Mouse (Mus musculus) embryonic facial prominence, embryonic 10.5 days (tissue): ENCODE measurements around the gene Gata3. TPM values are rescaled to one million over a fixed set of nuclear protein-coding genes. Genes with fewer than 3 reads are reported as not detected.

Source experiments
- DNase-seq: peaks from one replicate; pipeline ENCODE4 v3.0.0-alpha.2; 2017; ENCODE audit warnings: low spot score
- H3K27ac ChIP-seq: fragments of 300-500 bp; sonication (generic); replicated peaks from 2 replicates; pipeline ENCODE4 v1.5.1; 2016; ENCODE audit warnings: mild to moderate bottlenecking
- H3K27me3 ChIP-seq: fragments of 300-500 bp; sonication (generic); replicated peaks from 2 replicates; pipeline ENCODE4 v1.6.1; 2016; ENCODE audit warnings: low read depth, mild to moderate bottlenecking; ENCODE audit not compliant: poor library complexity, severe bottlenecking
- H3K36me3 ChIP-seq: fragments of 300-500 bp; sonication (generic); replicated peaks from 2 replicates; pipeline ENCODE4 v1.6.1; 2016; ENCODE audit warnings: mild to moderate bottlenecking, moderate library complexity
- H3K4me1 ChIP-seq: fragments of 300-500 bp; sonication (generic); 2 replicates; pipeline ENCODE4 v1.6.1; 2016
- H3K4me3 ChIP-seq: fragments of 300-500 bp; sonication (generic); 2 replicates; pipeline ENCODE4 v1.5.1; 2016; ENCODE audit warnings: mild to moderate bottlenecking, moderate library complexity
- H3K9me3 ChIP-seq: fragments of 300-500 bp; sonication (generic); 2 replicates; pipeline ENCODE4 v1.6.1; 2016; ENCODE audit warnings: mild to moderate bottlenecking
- WGBS: fragments of 180-500 bp; shearing (Covaris S2); methylation state at CpG from one replicate; pipeline ENCODE4 v1.1.7; 2016; 5-methylcytosine and 5-hydroxymethylcytosine counted together
- polyA plus RNA-seq: library from polyadenylated mRNA; unstranded; fragments of >200 nt; fragmentation: Nextera tagmentation; extraction: Ambion mirVana; gene quantifications from 2 replicates; pipeline ENCODE4 v1.2.1, GENCODE M21; 2016

The Gata3 gene
- polyA plus RNA-seq, 1 experiment from 2014 or later, result 24.5 TPM

DNA sequence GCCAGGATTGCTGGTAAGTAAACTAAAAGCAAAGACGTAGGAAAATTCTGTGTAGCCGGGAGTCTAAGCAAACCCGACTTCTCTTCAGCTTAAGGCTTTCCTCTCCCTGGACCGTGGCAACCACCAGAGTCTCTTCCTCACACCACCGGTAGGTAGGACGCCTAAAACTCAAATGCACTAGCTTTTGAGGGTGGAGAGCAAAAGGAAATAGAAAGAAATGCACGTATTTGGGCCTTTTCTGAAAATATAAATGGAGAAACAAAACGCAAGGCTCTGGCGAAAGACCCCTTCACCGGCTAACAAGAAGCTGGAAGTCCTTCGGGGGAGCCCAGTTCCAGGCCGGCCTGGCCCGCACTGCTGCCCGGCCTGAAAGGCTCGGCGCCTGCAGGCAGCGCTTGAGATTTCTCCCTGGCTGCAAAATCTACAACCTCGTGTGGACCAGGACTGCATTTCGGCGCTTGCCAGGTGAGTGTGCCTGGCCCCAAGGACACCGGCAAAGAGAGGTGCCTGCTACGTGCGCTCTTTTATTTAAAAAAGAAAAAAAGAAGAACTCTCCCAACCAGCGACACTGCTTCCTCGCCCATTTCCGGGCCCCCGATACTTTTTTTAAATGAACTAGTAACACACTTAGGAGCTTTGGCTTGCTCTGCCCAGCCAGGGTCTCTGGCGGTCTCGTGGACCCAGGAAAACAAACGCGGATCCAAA, 13.1 kb downstream of the Gata3 start:
- H3K36me3 ChIP-seq, result peaks cover 7% of the 10 kb centered on the region
- peaks cover 77% of the 10 kb centered on the region for H3K4me1 ChIP-seq
- H3K9me3 ChIP-seq, result no peaks in the 10 kb centered on the region
- peaks cover 92% of the 10 kb centered on the region for H3K27me3 ChIP-seq
- DNase-seq, result peak; percentile 64
- H3K4me3 ChIP-seq, result peak overlapping the region; percentile 63
- H3K27ac ChIP-seq, result peak overlapping the region; percentile 81
- under 1% methylated on average over 31 of the region's 31 CpGs for WGBS

DNA sequence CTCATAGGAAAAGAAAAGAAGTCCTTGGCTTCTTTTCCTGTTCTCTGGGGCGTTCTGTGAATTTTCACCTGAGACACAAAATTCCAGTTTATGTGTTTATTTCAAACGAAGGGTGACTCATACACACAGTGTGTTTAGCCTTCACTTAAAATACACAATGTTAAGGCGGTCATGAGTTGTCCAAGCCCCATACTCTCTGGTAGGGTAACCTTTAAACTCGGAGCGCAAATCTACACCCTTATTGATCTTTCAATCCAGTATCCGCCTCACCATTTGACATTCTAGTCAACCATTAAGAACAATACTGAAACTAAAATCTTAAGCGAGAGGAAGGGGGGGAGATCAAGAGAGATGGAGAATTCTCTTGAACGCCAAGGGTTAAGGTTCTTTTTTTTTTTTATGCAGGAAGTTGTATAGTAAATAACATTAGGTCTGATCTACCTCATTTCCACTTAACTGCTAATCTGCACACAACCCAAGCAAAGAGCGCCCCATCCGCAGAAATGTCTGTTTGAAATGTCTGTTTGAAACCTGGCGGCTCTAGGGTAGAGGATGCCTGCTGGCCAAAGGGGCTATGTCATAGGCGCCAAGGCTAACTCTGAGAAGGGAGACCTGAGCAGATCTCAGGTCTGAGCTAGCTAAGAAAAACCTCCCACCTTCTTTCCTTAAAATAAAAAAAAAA, 14.0 kb downstream of the Gata3 start:
- peak; percentile 23 for DNase-seq
- Histone ChIP-seq H3K27ac (no peak overlapping the region), H3K4me1 (peaks cover 77% of the 10 kb centered on the region), H3K27me3 (peaks cover 92% of the 10 kb centered on the region), H3K36me3 (peaks cover 11% of the 10 kb centered on the region), H3K4me3 (peak overlapping the region; percentile 63), H3K9me3 (no peaks in the 10 kb centered on the region)
- WGBS, result 7% methylated on average over 12 of the region's 12 CpGs

GRCm38 (mm10) chr2:9875220-9875619, 14.6 kb downstream of the Gata3 start:
- no peaks in the 10 kb centered on the region for H3K9me3 ChIP-seq
- 0 out of 2 replicates have a peak overlapping the region, but pooled peaks have one; percentile 37 for H3K27ac ChIP-seq
- H3K4me1 ChIP-seq, result peaks cover 73% of the 10 kb centered on the region
- peaks cover 92% of the 10 kb centered on the region for H3K27me3 ChIP-seq
- DNase-seq, result no peak
- H3K36me3 ChIP-seq, result peaks cover 11% of the 10 kb centered on the region
- H3K4me3 ChIP-seq, result peak overlapping the region; percentile 63
- 2% methylated on average over 4 of the region's 4 CpGs for WGBS

DNA sequence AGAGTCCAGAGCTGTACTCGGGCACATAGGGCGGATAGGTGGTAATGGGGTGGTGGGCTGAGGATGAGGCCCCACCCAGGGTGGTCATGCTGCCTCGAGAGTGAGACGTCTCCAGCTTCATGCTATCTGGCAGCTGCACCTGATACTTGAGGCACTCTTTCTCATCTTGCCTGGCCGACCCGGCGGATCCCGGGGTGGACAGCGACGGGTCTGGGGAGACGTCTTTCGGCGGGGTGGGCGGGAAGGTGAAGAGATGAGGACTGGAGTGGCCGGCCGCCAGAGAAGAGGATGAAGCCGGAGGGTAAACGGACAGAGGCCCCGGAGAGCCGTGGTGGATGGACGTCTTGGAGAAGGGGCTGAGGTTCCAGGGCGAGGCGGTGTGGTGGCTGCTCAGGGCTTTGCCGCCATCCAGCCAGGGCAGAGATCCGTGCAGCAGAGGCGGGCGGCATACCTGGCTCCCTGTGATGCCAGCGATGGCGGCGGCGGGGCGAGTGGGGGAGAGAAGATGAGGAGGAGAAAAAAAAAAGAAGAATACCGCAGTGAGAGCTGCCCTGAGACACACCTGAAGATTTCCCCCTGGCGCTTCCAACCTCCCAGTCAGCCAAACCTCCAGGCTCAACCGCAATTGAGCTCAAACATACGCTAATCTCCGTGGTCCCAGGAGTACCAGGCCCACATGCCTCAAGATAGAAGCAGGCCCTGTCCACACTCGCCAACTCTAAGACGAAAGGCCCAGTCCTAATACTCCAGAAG, 15.2 kb downstream of the Gata3 start:
- H3K9me3 ChIP-seq, result no peaks in the 10 kb centered on the region
- H3K27me3 ChIP-seq, result peaks cover 92% of the 10 kb centered on the region
- WGBS, result 3% methylated on average over 39 of the region's 39 CpGs
- peak; percentile 48 for DNase-seq
- peak overlapping the region; percentile 37 for H3K27ac ChIP-seq
- peaks cover 11% of the 10 kb centered on the region for H3K36me3 ChIP-seq
- peaks cover 67% of the 10 kb centered on the region for H3K4me1 ChIP-seq
- peak overlapping the region; percentile 63 for H3K4me3 ChIP-seq

- H3K27me3 ChIP-seq, result peaks cover 98% of the 10 kb centered on the region
- whole genome bisulfite sequencing, result 8% methylated on average over 2 of the region's 2 CpGs
- H3K27ac ChIP-seq, result no peak overlapping the region
- peak overlapping the region; percentile 63 for H3K4me3 ChIP-seq
- peaks cover 64% of the 10 kb centered on the region for H3K4me1 ChIP-seq
- no peaks in the 10 kb centered on the region for H3K9me3 ChIP-seq
- DNase-seq, result peak; percentile 25
- H3K36me3 ChIP-seq, result peaks cover 13% of the 10 kb centered on the region
Observed at GRCm38 (mm10) chr2:9873757-9874156, 16.1 kb downstream of the Gata3 start.

- H3K27me3 ChIP-seq, result peaks cover 92% of the 10 kb centered on the region
- whole genome bisulfite sequencing, result 1% methylated on average over 12 of the region's 12 CpGs
Observed at GRCm38 (mm10) chr2:9872682-9873081, 17.2 kb downstream of the Gata3 start.

DNA sequence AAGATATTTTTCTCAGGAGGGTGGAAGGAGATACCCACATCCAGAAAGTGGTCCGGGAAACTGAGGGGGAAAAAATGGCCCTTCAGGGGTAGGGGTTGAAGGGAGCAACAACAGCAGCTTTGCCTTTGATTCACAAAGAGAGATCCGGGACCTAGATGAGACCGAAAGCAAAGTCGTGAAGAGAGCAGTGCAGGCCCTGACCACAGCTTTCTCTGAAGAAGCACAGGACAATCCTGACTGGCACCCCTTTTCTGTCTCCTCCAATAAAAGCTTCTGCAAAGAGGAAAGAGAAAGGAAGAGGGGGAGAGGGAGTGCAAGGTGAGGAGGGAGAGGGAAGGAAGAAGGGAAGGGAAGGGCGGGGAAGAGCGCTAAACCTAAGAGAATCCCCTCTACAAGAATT, 18.0 kb downstream of the Gata3 start:
- Histone ChIP-seq H3K4me1 (peaks cover 49% of the 10 kb centered on the region), H3K27me3 (peaks cover 83% of the 10 kb centered on the region), H3K36me3 (peaks cover 20% of the 10 kb centered on the region), H3K9me3 (no peaks in the 10 kb centered on the region), H3K27ac (0 out of 2 replicates have a peak overlapping the region, but pooled peaks have one; percentile 26), H3K4me3 (peak overlapping the region; percentile 63)
- WGBS, result 18% methylated on average over 6 of the region's 6 CpGs
- no peak for DNase-seq

More at GRCm38 (mm10) chr2:9872682-9873081, 17.2 kb downstream of the Gata3 start:
- Histone ChIP-seq H3K27ac (peak overlapping the region; percentile 57; the same call in 1 of the 2 replicates), H3K9me3 (no peaks in the 10 kb centered on the region), H3K36me3 (peaks cover 19% of the 10 kb centered on the region), H3K4me3 (peak overlapping the region; percentile 63), H3K4me1 (peaks cover 56% of the 10 kb centered on the region)
- DNase-seq, result peak; percentile 52

GRCm38 (mm10) chr2:9871141-9871716, 18.6 kb downstream of the Gata3 start:
- no peak for DNase-seq
- H3K27ac ChIP-seq, result no peak overlapping the region; the same call in 1 of the 2 replicates
- peaks cover 77% of the 10 kb centered on the region for H3K27me3 ChIP-seq
- peaks cover 48% of the 10 kb centered on the region for H3K4me1 ChIP-seq
- WGBS, result 20% methylated on average over 4 of the region's 4 CpGs
- peaks cover 25% of the 10 kb centered on the region for H3K36me3 ChIP-seq
- no peaks in the 10 kb centered on the region for H3K9me3 ChIP-seq
- H3K4me3 ChIP-seq, result no peak overlapping the region; the same call in 1 of the 2 replicates

DNA sequence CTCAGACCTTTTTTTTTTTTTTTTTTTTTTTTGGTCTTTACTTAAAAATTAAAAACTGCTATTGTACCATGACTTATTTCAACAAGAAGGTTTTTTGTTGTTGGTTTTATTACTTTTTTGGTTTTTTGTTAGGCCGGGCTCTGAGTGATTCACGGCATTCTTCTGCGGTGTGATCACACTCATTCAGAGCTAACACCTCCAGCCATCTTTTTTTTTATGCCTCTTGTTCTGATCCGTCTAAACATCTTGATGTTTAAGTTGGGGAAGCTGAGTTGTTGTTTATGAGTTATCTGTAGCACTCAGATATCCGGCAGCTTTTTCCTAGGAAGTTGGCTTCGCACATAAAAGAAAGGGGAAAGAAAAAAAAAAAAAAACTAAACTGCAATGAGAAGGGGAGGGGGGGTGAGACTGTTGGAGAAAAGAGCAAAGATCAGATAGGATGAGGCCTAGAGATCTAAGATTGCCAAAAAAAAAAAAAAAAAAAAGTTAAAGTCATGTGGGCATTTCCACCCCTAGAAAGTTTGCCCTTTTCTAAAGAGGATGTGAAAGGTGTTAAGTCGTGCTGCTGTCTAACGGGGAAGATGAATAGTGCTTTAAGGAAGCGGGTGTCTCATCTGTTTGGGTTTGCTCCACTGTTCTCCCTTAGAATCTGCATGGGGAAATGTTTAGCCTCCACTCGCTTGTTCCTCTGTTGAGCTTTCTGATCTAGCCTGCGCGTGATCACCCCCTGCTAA, 22.6 kb downstream of the Gata3 start:
- no peak for DNase-seq
- H3K4me1 ChIP-seq, result peaks cover 16% of the 10 kb centered on the region
- peaks cover 38% of the 10 kb centered on the region for H3K27me3 ChIP-seq
- H3K9me3 ChIP-seq, result no peaks in the 10 kb centered on the region
- no peak overlapping the region for H3K4me3 ChIP-seq
- H3K36me3 ChIP-seq, result peaks cover 26% of the 10 kb centered on the region
- WGBS, result 83% methylated on average over 12 of the region's 12 CpGs
- H3K27ac ChIP-seq, result no peak overlapping the region

- no peak overlapping the region for H3K4me3 ChIP-seq
- no peak overlapping the region for H3K27ac ChIP-seq
- DNase-seq, result no peak
- H3K27me3 ChIP-seq, result no peaks in the 10 kb centered on the region
- H3K36me3 ChIP-seq, result peaks cover 36% of the 10 kb centered on the region
- H3K4me1 ChIP-seq, result peaks cover 10% of the 10 kb centered on the region; the same call in 1 of the 2 replicates
- no peaks in the 10 kb centered on the region for H3K9me3 ChIP-seq
- WGBS, result 91% methylated on average over 5 of the region's 5 CpGs
Observed at GRCm38 (mm10) chr2:9860698-9861097, 29.1 kb downstream of the Gata3 start.

GRCm38 (mm10) chr2:9855861-9856260, 34.0 kb downstream of the Gata3 start:
- Histone ChIP-seq H3K4me1 (peaks cover 18% of the 10 kb centered on the region), H3K4me3 (no peak overlapping the region), H3K9me3 (no peaks in the 10 kb centered on the region), H3K27ac (no peak overlapping the region), H3K36me3 (peaks cover 20% of the 10 kb centered on the region), H3K27me3 (no peaks in the 10 kb centered on the region)
- WGBS, result 40% methylated on average over 4 of the region's 4 CpGs
- DNase-seq, result no peak
